Mouse (Mus musculus): ENCODE data around the gene Mtf2.
A peak's percentile ranks its signal among the peaks of the same experiment; 100 is the strongest.

DNA sequence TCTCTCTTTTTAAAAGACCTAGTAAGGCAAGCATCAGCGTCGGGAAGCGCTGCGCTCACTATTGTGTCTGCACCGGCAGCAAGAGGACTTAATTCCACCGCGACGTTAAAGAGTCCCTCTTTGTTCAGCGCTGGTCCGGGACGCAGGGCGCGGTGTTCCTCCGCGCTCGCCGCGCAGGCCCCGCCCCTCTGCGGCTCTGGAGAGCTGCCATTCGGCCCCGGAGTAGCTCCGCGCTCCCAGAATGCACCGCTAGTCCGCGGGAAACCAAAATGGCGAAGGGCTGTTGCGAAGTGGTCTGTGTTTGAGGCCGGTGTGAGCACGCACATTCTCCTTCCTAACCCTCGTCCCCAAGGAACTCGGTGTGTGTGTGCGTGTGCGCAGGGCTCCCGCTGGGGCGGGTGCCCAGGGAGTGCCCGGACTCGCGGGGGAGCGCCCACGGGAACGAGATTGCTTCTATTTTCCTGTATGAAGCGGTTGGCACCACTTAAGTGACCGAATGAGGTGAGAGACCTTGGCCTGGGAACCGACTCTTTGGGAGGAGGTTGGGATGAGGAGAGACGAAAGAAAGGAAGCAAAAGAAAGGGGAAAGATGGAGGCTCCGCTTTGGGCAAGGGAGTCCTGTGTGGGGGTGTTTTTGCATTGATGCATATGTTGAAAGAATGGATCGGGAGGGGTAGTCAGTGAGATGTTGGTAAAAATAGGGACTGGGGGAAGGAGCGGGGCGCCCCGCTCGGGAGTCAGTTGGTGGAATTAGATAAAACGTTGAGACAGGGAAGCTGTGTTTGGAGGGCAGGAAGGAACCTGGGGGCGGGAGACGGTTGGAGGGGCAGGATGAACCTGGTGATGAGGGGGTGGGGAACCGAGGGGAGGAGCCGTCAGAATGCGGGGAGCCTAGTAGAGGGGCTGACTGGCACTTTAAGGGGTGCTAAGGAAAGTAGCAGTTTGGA, at the start of gene Mtf2:
- TF ChIP-seq CTCF (IDR thresholded peaks at IDR 0.05; ENCODE audit: control insufficient read depth, insufficient read depth, low read length) (peak; percentile 11; the same call in 1 of the 2 replicates), POLR2A (IDR thresholded peaks at IDR 0.05; ENCODE audit: borderline replicate concordance, control insufficient read depth, low read depth, low read length) (peak; percentile 98)
